Mouse (Mus musculus) midbrain, embryonic 11.5 days (tissue): ENCODE data around the gene Tsc1. TPM values are rescaled to one million over a fixed set of nuclear protein-coding genes. Genes with fewer than 3 reads are reported as not detected.

Experiments used
- ATAC-seq: fragments of 200-750 bp; cut with Nextera tagmentation; 2 replicates; pipeline ENCODE4 v1.8.0; 2017; ENCODE audit warnings: moderate TSS enrichment, moderate library complexity; ENCODE audit not compliant: low FRiP score
- DNase-seq: peaks from one replicate; pipeline ENCODE4 v3.0.0; 2015; ENCODE audit warnings: low spot score; ENCODE audit errors: missing footprints
- H3K27ac ChIP-seq: fragments of 300-500 bp; sonication (generic); 2 replicates; pipeline ENCODE4 v1.5.1; 2014; ENCODE audit warnings: low read depth, low read length
- H3K27me3 ChIP-seq: fragments of 300-500 bp; sonication (generic); 2 replicates; pipeline ENCODE4 v1.6.1; 2014; ENCODE audit warnings: mild to moderate bottlenecking, low read length, moderate library complexity, mixed read lengths; ENCODE audit not compliant: control insufficient read depth, insufficient read depth
- H3K36me3 ChIP-seq: fragments of 300-500 bp; sonication (generic); 2 replicates; pipeline ENCODE4 v1.6.1; 2014; ENCODE audit warnings: mild to moderate bottlenecking, low read length, moderate library complexity, mixed read lengths; ENCODE audit not compliant: control insufficient read depth, insufficient read depth
- H3K4me1 ChIP-seq: fragments of 300-500 bp; sonication (generic); 2 replicates; pipeline ENCODE4 v1.6.1; 2014; ENCODE audit warnings: low read length; ENCODE audit not compliant: control insufficient read depth, insufficient read depth
- H3K4me2 ChIP-seq: fragments of 300-500 bp; sonication (generic); 2 replicates; pipeline ENCODE4 v1.6.1; 2014; ENCODE audit warnings: mild to moderate bottlenecking, moderate library complexity
- H3K4me3 ChIP-seq: fragments of 300-500 bp; sonication (generic); 2 replicates; pipeline ENCODE4 v1.5.1; 2014; ENCODE audit warnings: low read depth, low read length
- H3K9ac ChIP-seq: fragments of 300-500 bp; sonication (generic); 2 replicates; pipeline ENCODE4 v1.6.1; 2014; ENCODE audit warnings: low read length
- H3K9me3 ChIP-seq: fragments of 300-500 bp; sonication (generic); 2 replicates; pipeline ENCODE4 v1.6.1; 2016; ENCODE audit warnings: low read length; ENCODE audit not compliant: control insufficient read depth
- WGBS: fragments of 180-500 bp; shearing (Covaris S2); extraction: QIAGEN DNeasy Blood & Tissue Kit; methylation state at CpG from one replicate; pipeline ENCODE4 v1.1.7; 2014; 5-methylcytosine and 5-hydroxymethylcytosine counted together
- polyA plus RNA-seq: library from polyadenylated mRNA; unstranded; fragments of >200 nt; fragmentation: Nextera tagmentation; extraction: Ambion mirVana; gene quantifications from 2 replicates; pipeline ENCODE4 v1.2.1, GENCODE M21; 2014

Gene Tsc1
- polyA plus RNA-seq, 1 experiment from 2014 or later, result 22.3 TPM

DNA sequence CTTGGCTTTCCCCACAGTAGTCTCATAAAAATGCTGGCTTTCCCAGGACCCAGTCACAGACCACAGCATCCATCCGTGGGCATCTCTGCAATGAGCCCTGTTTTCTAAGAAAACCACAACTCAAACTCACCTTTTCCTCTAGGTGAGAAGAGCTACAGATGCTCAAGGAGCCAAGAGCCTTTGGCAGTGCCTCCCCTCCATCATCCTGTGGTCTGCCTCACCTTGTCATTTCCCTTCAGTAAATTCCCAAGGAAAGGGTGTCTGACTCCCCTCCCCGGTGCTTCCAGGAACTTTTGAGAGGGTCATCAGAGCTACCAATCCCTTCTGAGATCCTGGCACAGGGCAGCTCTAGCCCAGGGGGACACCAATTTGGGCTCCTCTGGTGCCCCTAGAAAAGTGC is 19.9 kb upstream of the Tsc1 start:
- ATAC-seq, result no peak
- Histone ChIP-seq H3K27me3 (peaks cover 19% of the 10 kb centered on the region), H3K36me3 (no peaks in the 10 kb centered on the region), H3K27ac (no peak overlapping the region), H3K9ac (no peak overlapping the region), H3K4me2 (no peak overlapping the region), H3K9me3 (no peaks in the 10 kb centered on the region), H3K4me3 (no peak overlapping the region), H3K4me1 (0 out of 2 replicates have a peak, but pooled peaks cover 4% of the 10 kb centered on the region)
- whole genome bisulfite sequencing, result 29% methylated on average over 2 of the region's 2 CpGs
- peak; percentile 62 for DNase-seq

DNA sequence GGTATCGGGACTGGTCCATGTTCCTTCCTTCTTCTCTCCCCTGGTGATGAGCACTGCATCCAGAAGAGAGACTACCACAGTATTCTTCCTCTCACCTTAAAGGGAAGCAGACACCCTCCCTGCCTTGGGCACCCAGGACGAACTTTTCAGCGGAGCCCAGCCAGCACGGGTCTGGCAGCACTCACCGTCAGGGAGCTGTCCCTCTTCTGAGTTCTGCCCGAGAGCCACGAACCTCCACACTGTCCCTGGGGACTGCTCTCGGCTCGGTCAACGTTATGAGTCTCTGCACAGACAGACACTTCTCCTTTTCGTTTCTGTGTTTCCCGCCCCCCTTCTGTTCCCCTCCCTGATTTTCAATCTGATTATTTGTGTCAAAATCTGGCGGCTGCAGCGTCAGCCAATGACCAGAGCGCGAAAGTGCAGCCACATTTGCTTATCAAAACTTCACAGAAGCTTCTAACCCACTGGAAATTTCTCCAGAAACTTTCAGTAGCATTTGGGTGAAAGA is 19.3 kb upstream of the Tsc1 start, which contains the start of gene Gfi1b:
Gene Gfi1b (minus strand): TSS at position 319 of the 508 bp plus-strand sequence.
- Histone ChIP-seq H3K9me3 (no peaks in the 10 kb centered on the region), H3K4me1 (0 out of 2 replicates have a peak, but pooled peaks cover 4% of the 10 kb centered on the region), H3K27ac (no peak within 1 kb of the TSS), H3K27me3 (peaks cover 19% of the 10 kb centered on the region), H3K4me2 (peak within 1 kb of the TSS; percentile 10; the same call in 1 of the 2 replicates), H3K36me3 (no peaks in the 10 kb centered on the region), H3K4me3 (peak within 1 kb of the TSS; percentile 4; the same call in 1 of the 2 replicates), H3K9ac (no peak within 1 kb of the TSS)
- WGBS, result 5% methylated on average over 16 of the region's 16 CpGs
- ATAC-seq (no peak), DNase-seq (peak; percentile 86)

DNA sequence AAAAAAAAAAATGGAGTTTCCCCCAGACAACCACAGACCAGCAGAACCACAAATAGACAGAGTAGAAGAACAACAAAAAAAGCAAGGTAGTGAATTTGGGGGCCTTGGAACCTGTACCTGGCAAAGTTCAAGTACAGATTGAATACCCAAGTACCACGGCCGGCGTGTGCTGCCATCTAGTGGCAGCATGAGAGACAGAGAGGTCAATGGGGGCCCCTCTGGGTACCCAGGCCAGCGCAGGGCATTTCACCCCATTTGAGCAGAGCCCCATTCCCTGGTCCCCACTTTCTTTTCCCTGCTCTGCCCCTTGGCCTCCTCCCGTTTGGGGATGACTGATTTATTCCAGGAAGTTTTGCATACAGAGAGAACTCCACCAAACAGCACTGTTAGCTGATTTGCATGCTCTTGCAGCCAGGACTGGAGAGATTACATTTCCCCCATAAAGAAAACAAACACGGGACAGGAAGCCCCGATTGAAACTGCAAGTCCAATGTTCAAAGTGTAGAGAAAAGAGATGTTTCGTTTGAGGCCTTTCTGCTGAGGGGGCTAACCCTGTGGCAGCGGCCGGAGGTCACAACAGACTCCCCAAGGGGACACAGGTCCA is 18.4 kb upstream of the Tsc1 start:
- no peaks in the 10 kb centered on the region for H3K36me3 ChIP-seq
- H3K27me3 ChIP-seq, result peaks cover 19% of the 10 kb centered on the region
- H3K4me1 ChIP-seq, result 0 out of 2 replicates have a peak, but pooled peaks cover 4% of the 10 kb centered on the region
- no peak overlapping the region for H3K4me2 ChIP-seq
- ATAC-seq, result no peak
- H3K4me3 ChIP-seq, result no peak overlapping the region
- peak; percentile 93 for DNase-seq
- H3K27ac ChIP-seq, result no peak overlapping the region
- WGBS, result 26% methylated on average over 10 of the region's 10 CpGs
- no peaks in the 10 kb centered on the region for H3K9me3 ChIP-seq
- H3K9ac ChIP-seq, result no peak overlapping the region

DNA sequence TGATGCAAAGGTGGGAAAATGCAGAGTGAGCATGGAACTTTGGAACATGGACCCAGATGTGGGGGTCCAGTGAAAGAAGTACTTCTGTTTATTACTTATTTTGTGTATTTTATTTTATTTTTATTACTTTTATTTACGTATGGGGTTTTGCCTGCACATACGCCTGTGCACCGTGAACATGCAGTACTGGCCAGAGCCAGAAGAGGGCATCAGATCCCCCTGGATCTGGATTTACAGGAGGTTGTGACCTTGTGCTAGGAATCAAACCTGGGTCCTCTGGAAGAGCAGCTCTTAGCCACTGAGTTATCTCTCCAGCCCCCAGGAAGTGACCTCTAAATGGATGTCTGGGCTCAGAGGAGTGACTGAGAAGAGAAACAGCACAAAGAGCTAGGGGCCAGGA is 16.2 kb upstream of the Tsc1 start:
- peaks cover 19% of the 10 kb centered on the region for H3K27me3 ChIP-seq
- H3K4me1 ChIP-seq, result 0 out of 2 replicates have a peak, but pooled peaks cover 4% of the 10 kb centered on the region
- 90% methylated on average over 3 of the region's 3 CpGs for WGBS
- H3K4me3 ChIP-seq, result no peak overlapping the region
- H3K27ac ChIP-seq, result no peak overlapping the region
- no peaks in the 10 kb centered on the region for H3K36me3 ChIP-seq
- no peaks in the 10 kb centered on the region for H3K9me3 ChIP-seq
- DNase-seq (no peak), ATAC-seq (no peak)
- H3K9ac ChIP-seq, result no peak overlapping the region
- no peak overlapping the region for H3K4me2 ChIP-seq

DNA sequence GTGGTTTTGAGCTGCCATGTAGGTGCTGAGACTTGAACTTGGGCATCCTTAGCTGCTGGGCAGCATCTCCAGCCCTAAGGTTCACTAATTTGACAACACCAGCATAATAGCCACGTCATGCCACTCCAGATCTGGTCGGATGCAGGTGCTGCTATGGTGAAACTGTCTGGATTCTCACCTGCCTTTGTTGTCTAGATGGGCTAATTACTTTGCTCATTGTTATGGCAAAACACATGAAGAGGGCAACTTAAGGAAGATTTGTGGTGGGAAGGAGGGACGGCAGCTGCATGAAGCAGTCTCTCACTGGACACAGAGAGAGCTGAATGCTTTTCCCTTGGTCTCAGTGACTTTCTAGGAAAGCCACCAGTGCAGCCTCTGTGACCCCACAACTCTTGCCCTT is 15.0 kb upstream of the Tsc1 start:
- 78% methylated on average over 3 of the region's 3 CpGs for WGBS
- Histone ChIP-seq H3K4me3 (no peak overlapping the region), H3K4me2 (no peak overlapping the region), H3K27me3 (peaks cover 14% of the 10 kb centered on the region), H3K27ac (no peak overlapping the region), H3K9me3 (no peaks in the 10 kb centered on the region), H3K9ac (no peak overlapping the region), H3K4me1 (0 out of 2 replicates have a peak, but pooled peaks cover 4% of the 10 kb centered on the region), H3K36me3 (no peaks in the 10 kb centered on the region)
- ATAC-seq (no peak), DNase-seq (no peak)

DNA sequence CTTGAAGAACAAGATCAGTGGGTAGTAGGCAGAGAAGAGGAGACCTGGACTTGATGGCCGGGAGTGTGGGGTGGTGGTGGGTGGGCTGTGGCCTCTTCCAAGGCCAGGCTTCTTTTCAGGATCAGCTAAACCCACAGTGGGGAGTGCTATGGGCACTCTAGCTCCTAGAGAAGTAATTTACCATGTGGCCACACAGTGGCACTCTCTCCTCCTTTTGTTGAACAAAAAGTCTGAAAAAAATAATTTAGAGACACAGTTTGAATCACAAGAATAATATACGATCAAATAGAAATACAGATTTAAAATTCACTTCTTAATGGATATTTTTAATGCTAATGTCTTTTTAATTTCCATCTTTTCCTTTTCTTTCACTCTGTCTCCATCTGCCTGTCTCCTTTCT is 13.0 kb upstream of the Tsc1 start:
- Histone ChIP-seq H3K9ac (no peak overlapping the region), H3K4me1 (no peaks in the 10 kb centered on the region), H3K4me2 (no peak overlapping the region), H3K27ac (no peak overlapping the region), H3K9me3 (no peaks in the 10 kb centered on the region), H3K4me3 (no peak overlapping the region), H3K27me3 (no peaks in the 10 kb centered on the region), H3K36me3 (no peaks in the 10 kb centered on the region)
- DNase-seq (no peak), ATAC-seq (no peak)
- 60% methylated on average over 2 of the region's 2 CpGs for WGBS

DNA sequence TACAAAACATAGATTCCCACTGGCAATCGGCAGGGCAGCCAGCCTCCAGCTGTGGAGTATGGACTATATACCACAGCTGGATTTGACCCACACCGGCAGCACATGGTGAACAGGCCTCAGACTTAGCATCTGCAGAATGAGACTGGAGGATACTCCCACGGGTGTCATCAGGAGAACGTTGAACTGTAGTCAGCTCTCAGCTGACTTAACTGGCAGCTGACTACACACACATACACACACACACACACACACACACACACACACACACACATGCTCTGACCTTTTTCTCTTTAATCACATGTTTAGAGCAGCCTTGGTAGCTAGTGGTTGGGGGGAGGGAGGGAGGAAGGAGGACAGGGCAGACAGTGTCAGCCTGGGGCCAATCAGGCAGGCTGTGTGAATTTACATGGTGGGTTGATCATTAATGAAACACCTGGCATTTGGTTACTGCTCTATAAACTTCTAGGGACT is 11.1 kb upstream of the Tsc1 start:
- DNase-seq, result no peak
- no peak overlapping the region for H3K9ac ChIP-seq
- no peaks in the 10 kb centered on the region for H3K4me1 ChIP-seq
- no peak overlapping the region for H3K27ac ChIP-seq
- H3K4me2 ChIP-seq, result no peak overlapping the region
- no peak overlapping the region for H3K4me3 ChIP-seq
- no peaks in the 10 kb centered on the region for H3K27me3 ChIP-seq
- no peaks in the 10 kb centered on the region for H3K36me3 ChIP-seq
- no peak for ATAC-seq
- no peaks in the 10 kb centered on the region for H3K9me3 ChIP-seq
- 67% methylated on average over 4 of the region's 4 CpGs for WGBS

DNA sequence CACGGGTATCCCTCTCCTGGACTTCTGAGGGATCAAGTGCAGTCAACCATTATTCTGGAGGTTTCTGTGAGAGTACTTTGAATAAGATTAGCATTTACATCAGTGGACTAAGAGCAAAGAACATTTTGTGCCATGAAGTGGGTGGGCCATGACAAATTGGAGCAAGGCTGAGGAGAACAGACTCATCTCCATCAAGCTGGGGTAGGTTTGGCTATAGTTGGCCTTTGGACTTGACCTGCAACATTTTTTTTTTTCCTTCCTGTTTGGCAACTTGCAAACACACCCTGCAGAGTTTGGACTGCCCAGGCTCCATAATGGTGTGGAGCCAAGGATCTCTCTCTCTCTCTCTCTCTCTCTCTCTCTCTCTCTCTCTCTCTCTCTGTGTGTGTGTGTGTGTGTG is 8.4 kb upstream of the Tsc1 start:
- Histone ChIP-seq H3K4me3 (no peak overlapping the region), H3K36me3 (no peaks in the 10 kb centered on the region), H3K27me3 (no peaks in the 10 kb centered on the region), H3K9me3 (no peaks in the 10 kb centered on the region), H3K9ac (no peak overlapping the region), H3K27ac (no peak overlapping the region), H3K4me1 (no peaks in the 10 kb centered on the region), H3K4me2 (no peak overlapping the region)
- ATAC-seq, result no peak
- no peak for DNase-seq
- 42% methylated on average over 1 of the region's 1 CpGs for WGBS

DNA sequence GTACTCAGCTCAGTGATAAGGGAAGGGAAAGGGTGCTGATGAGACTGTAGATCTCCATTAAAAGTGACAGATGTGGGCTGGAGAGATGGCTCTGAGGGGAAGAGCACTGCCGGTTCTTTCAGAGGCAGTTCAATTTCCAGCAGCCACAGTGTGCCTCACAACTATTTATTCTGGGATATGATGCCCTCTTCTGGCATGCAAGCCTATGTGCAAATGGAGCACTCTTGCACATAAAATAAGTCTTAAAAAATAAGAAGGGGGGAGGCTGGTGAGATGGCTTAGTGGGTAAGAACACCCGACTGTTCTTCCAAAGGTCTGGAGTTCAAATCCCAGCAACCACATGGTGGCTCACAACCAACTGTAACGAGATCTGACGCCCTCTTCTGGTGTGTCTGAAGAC is 7.9 kb upstream of the Tsc1 start:
- Histone ChIP-seq H3K4me2 (no peak overlapping the region), H3K4me3 (no peak overlapping the region), H3K4me1 (no peaks in the 10 kb centered on the region), H3K36me3 (no peaks in the 10 kb centered on the region), H3K9me3 (no peaks in the 10 kb centered on the region), H3K27me3 (no peaks in the 10 kb centered on the region), H3K9ac (no peak overlapping the region), H3K27ac (no peak overlapping the region)
- WGBS, result 45% methylated on average over 4 of the region's 4 CpGs
- ATAC-seq (no peak), DNase-seq (no peak)
